Mouse (Mus musculus) forebrain, embryonic 10.5 days (tissue): ENCODE measurements at regions not wholly inside any gene's neighbourhood (a gene's known extent, or its start where the extent isn't known, plus 50 kb on each side); places are given as distances from the start of the nearest gene placed in this dataset.

Source experiments
- DNase-seq: peaks from one replicate; pipeline ENCODE4 v3.0.0-alpha.2; 2017; ENCODE audit warnings: low spot score; ENCODE audit errors: extremely low spot score
- H3K27ac ChIP-seq: fragments of 300-500 bp; sonication (generic); 2 replicates; pipeline ENCODE4 v1.5.1; 2016; ENCODE audit warnings: mild to moderate bottlenecking
- H3K27me3 ChIP-seq: fragments of 300-500 bp; sonication (generic); 2 replicates; pipeline ENCODE4 v1.6.1; 2016; ENCODE audit warnings: mild to moderate bottlenecking; ENCODE audit not compliant: poor library complexity, severe bottlenecking
- H3K36me3 ChIP-seq: fragments of 300-500 bp; sonication (generic); replicated peaks from 2 replicates; pipeline ENCODE4 v1.6.1; 2016; ENCODE audit warnings: mild to moderate bottlenecking, moderate library complexity
- H3K4me1 ChIP-seq: fragments of 300-500 bp; sonication (generic); 2 replicates; pipeline ENCODE4 v1.6.1; 2016
- H3K4me3 ChIP-seq: fragments of 300-500 bp; sonication (generic); 2 replicates; pipeline ENCODE4 v1.5.1; 2016; ENCODE audit warnings: mild to moderate bottlenecking, moderate library complexity
- H3K9me3 ChIP-seq: fragments of 300-500 bp; sonication (generic); 2 replicates; pipeline ENCODE4 v1.6.1; 2016; ENCODE audit warnings: mild to moderate bottlenecking, moderate library complexity
- WGBS: fragments of 180-500 bp; shearing (Covaris S2); methylation state at CpG from one replicate; pipeline ENCODE4 v1.1.7; 2016; 5-methylcytosine and 5-hydroxymethylcytosine counted together

DNA sequence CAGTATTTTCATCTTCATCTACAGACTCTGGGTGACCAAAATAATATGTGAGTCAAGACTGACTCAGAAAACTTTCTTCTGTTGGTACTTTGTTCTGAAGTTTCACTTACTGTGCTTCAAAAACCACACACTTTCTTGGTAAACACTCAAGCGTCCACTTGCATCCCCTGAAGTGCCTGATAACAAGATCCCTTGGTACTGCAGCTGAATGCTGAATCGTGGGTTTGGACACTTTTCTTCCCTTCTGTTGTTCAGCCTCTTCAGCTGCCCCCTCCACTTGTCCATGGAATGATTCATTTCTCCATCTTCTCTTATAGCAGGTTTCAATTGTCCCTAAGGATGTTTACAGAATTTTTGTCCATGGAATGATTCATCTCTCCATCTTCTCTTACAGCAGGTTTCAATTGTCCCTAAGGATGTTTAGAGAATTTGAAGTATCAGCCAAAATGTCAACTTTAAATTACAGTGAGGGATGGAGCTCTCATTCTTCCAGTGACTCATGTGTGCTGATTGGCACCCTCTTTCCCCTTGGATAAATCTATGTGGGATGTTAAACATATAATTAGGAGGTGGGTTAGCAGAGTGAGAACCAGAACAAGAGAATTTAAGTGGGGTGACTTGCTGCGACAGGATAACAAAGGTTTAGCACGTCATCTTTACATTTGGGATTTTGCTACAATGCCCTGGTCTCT lies 57.7 kb upstream of the Pdk4 start:
- Histone ChIP-seq H3K36me3 (no peaks in the 10 kb centered on the region), H3K27me3 (no peaks in the 10 kb centered on the region), H3K27ac (no peak overlapping the region), H3K9me3 (no peaks in the 10 kb centered on the region), H3K4me3 (no peak overlapping the region), H3K4me1 (no peaks in the 10 kb centered on the region)
- WGBS: 73% methylated on average over 4 of the region's 4 CpGs
- no peak for DNase-seq

DNA sequence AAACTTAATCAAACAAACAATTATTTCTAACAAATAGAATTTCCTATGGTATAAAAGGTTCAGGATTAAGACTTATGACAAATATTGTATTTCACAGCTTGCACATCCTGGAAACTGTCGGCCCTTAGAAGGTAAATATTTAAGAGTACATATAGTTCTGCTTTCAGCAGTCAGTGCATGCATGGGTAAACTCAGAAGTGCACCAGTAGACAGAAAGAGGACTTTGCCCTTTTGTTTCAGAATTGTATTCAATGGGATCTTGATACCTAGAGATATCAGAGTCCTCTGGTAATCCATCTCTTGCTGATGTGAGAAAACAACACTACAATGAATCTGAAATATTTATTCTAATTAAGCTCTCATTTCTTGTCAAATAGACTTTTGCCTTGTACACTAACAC lies 54.0 kb upstream of the Pdk4 start:
- no peak for DNase-seq
- H3K36me3 ChIP-seq: no peaks in the 10 kb centered on the region
- H3K4me1 ChIP-seq: no peaks in the 10 kb centered on the region
- no peaks in the 10 kb centered on the region for H3K9me3 ChIP-seq
- H3K4me3 ChIP-seq: no peak overlapping the region
- H3K27ac ChIP-seq: no peak overlapping the region
- 86% methylated on average over 1 of the region's 1 CpGs for WGBS
- H3K27me3 ChIP-seq: no peaks in the 10 kb centered on the region
